Mouse (Mus musculus) forebrain, embryonic 15.5 days (tissue): ENCODE data around the gene Gm5426. TPM values are rescaled to one million over a fixed set of nuclear protein-coding genes. Genes with fewer than 3 reads are reported as not detected.
"Not testable (repeated sequence)": the region's sequence is repeated elsewhere in the genome, so short reads cannot be mapped to it uniquely, and the experiment has no call there.

Source experiments
- ATAC-seq: fragments of 200-750 bp; cut with Nextera tagmentation; replicated peaks from 2 replicates; pipeline ENCODE4 v1.8.0; 2017; ENCODE audit warnings: mild to moderate bottlenecking, moderate TSS enrichment, moderate library complexity
- H3K27ac ChIP-seq: fragments of 300-500 bp; sonication (generic); replicated peaks from 2 replicates; pipeline ENCODE4 v1.5.1; 2015; ENCODE audit warnings: mild to moderate bottlenecking, inconsistent platforms
- H3K27me3 ChIP-seq: fragments of 300-500 bp; sonication (generic); 2 replicates; pipeline ENCODE4 v1.6.1; 2015; ENCODE audit warnings: inconsistent platforms
- H3K36me3 ChIP-seq: fragments of 300-500 bp; sonication (generic); 2 replicates; pipeline ENCODE4 v1.6.1; 2015; ENCODE audit warnings: mild to moderate bottlenecking, inconsistent platforms
- H3K4me1 ChIP-seq: fragments of 300-500 bp; sonication (generic); 2 replicates; pipeline ENCODE4 v1.6.1; 2015; ENCODE audit warnings: inconsistent platforms
- H3K4me2 ChIP-seq: fragments of 300-500 bp; sonication (generic); replicated peaks from 2 replicates; pipeline ENCODE4 v1.6.1; 2015; ENCODE audit warnings: mild to moderate bottlenecking, inconsistent platforms
- H3K4me3 ChIP-seq: fragments of 300-500 bp; sonication (generic); 2 replicates; pipeline ENCODE4 v1.5.1; 2015; ENCODE audit warnings: mild to moderate bottlenecking, inconsistent platforms
- H3K9ac ChIP-seq: fragments of 300-500 bp; sonication (generic); replicated peaks from 2 replicates; pipeline ENCODE4 v1.6.1; 2015; ENCODE audit warnings: mild to moderate bottlenecking, inconsistent platforms
- H3K9me3 ChIP-seq: fragments of 300-500 bp; sonication (generic); 2 replicates; pipeline ENCODE4 v1.6.1; 2016; ENCODE audit warnings: inconsistent platforms
- whole genome bisulfite sequencing: fragments of 180-500 bp; shearing (Covaris S2); methylation state at CpG from one replicate; pipeline ENCODE4 v1.1.7; 2015; ENCODE audit warnings: mixed read lengths; 5-methylcytosine and 5-hydroxymethylcytosine counted together
- polyA plus RNA-seq: library from polyadenylated mRNA; unstranded; fragments of >200 nt; fragmentation: Nextera tagmentation; extraction: Ambion mirVana; gene quantifications from 2 replicates; pipeline ENCODE4 v1.2.1, GENCODE M21; 2015

Gm5426 gene
- polyA plus RNA-seq: not detected in 2 replicates

DNA sequence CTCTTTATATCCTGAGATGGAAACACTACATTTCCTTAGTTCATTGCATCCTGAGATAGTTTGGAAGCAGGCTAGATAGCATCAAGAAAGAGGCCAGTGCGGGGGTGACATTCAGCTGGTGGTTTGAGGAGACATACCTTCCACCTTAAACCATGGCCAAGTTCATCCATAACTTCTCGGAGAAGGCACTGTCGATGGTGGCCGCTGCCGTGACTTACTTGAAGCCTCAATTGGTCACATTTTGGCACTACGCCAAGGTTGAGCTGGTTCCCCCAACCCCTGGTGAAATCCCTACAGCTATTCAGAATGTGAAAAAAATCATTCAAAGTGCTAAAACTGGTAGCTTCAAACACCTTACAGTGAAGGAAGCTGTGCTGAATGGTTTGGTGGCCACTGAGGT is at the start of gene Gm5426:
Gene Gm5426, plus strand, starts transcription at position 153 of the 400 bp plus-strand sequence.
- ATAC-seq, H3K27ac ChIP-seq, H3K4me3 ChIP-seq, H3K9me3 ChIP-seq, H3K27me3 ChIP-seq, H3K36me3 ChIP-seq, H3K4me1 ChIP-seq, H3K4me2 ChIP-seq, H3K9ac ChIP-seq: not testable (repeated sequence)
- WGBS: 93% methylated on average over 6 of the region's 6 CpGs

DNA sequence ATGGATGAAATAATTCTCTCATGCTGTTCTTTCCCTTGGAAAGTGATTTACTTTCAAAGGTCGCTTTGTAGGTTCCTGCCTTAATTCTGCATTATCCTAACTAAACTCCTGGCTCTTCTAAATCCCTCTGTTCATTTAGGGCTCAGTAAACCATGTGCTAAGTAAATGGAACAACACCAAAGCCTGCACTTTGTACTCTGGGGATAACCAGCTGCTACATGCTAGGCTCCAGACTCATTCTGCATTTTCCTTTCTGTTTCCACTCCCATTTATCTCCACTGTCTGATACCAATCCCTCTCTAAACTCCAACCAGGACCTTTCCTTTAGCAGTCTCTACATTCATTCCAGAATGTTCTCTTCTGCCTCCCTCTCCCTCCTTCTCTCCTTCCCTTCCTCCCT is 46.7 kb upstream of the Gm5426 start:
- Histone ChIP-seq H3K36me3 (no peaks in the 10 kb centered on the region), H3K4me2 (no peak overlapping the region), H3K27me3 (no peaks in the 10 kb centered on the region), H3K4me3 (no peak overlapping the region), H3K4me1 (no peaks in the 10 kb centered on the region), H3K9ac (no peak overlapping the region), H3K27ac (no peak overlapping the region), H3K9me3 (no peaks in the 10 kb centered on the region)
- ATAC-seq: no peak
- 22% methylated on average over 1 of the region's 1 CpGs for WGBS

DNA sequence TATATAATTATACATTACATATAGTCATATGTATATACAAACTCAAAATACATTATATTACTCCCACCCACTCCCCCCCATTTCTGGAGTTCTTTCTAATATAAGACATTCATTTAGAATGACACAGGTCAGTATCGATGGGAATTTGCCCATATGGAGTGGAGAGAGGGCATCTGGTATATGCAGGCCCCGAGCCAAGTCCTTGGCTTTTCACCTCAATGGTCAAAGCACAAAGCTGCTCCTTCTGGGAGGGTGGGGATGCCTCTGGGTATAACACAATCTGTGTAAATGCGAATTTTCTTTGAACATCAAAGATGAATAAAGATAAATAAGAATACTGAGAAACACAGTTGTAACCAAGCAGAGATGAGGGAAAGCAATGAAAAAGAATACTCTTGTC is 46.0 kb upstream of the Gm5426 start:
- Histone ChIP-seq H3K36me3 (no peaks in the 10 kb centered on the region), H3K9me3 (no peaks in the 10 kb centered on the region), H3K4me1 (no peaks in the 10 kb centered on the region), H3K27me3 (no peaks in the 10 kb centered on the region), H3K27ac (no peak overlapping the region), H3K4me2 (no peak overlapping the region), H3K4me3 (no peak overlapping the region), H3K9ac (no peak overlapping the region)
- 76% methylated on average over 3 of the region's 3 CpGs for WGBS
- ATAC-seq: no peak

DNA sequence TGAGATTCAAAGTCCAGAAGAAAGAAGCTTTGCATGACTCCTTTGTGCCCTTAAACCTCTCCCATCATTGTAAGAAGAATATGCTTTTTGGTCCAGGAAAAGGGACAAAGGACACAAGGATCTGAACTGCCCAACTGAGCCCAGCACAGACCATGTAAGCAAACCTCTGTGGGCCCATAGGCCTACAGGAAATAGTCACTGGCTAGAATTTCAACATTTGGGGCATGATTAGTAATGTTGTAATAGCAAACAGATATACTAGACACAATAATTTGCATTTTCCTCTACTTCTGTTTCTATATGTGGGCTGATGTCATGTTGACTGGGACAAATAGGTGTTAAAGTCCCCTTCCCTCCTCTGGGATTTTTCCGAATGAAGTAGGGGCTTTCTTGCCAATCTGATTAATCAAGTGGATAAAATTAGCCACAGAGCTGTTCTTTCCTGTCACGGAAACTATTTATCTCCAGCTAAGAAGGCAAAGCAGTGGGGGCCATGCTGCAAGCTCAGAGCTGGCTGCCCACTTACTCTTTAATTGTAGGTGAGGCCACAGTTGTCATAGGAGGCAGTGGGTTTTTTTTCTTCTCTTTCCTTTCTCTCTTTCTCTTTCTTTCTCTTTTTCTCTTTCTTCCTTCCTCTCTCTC is 42.4 kb upstream of the Gm5426 start:
- no peaks in the 10 kb centered on the region for H3K4me1 ChIP-seq
- H3K27ac ChIP-seq: no peak overlapping the region
- no peak overlapping the region for H3K4me3 ChIP-seq
- WGBS: 16% methylated on average over 2 of the region's 2 CpGs
- H3K9ac ChIP-seq: no peak overlapping the region
- no peak overlapping the region for H3K4me2 ChIP-seq
- ATAC-seq: no peak
- no peaks in the 10 kb centered on the region for H3K27me3 ChIP-seq
- H3K36me3 ChIP-seq: no peaks in the 10 kb centered on the region
- no peaks in the 10 kb centered on the region for H3K9me3 ChIP-seq

DNA sequence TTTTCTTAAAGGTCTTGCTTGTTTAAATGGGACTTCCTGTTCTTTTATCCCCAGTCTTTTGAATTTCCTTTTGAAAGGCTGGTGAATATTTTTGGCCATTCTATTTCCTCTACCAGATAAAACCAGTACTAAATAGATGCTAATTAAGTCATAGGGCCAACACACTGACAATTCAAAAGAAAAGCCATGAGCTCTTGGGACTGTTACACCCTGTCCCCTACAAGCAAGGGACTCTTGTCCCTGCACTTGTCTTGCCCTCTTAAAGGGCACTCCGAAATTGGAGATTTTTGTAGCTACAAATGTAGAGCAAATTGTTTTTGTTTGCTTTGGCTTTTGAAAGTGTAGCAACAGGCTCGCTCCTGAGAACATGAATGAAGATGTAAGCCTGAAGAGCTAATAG is 41.8 kb upstream of the Gm5426 start:
- no peak overlapping the region for H3K27ac ChIP-seq
- ATAC-seq: 0 out of 2 replicates have a peak, but pooled peaks have one; percentile 55
- no peaks in the 10 kb centered on the region for H3K27me3 ChIP-seq
- no peaks in the 10 kb centered on the region for H3K4me1 ChIP-seq
- no peak overlapping the region for H3K4me2 ChIP-seq
- 39% methylated on average over 2 of the region's 2 CpGs for WGBS
- no peak overlapping the region for H3K9ac ChIP-seq
- no peaks in the 10 kb centered on the region for H3K9me3 ChIP-seq
- no peaks in the 10 kb centered on the region for H3K36me3 ChIP-seq
- no peak overlapping the region for H3K4me3 ChIP-seq

DNA sequence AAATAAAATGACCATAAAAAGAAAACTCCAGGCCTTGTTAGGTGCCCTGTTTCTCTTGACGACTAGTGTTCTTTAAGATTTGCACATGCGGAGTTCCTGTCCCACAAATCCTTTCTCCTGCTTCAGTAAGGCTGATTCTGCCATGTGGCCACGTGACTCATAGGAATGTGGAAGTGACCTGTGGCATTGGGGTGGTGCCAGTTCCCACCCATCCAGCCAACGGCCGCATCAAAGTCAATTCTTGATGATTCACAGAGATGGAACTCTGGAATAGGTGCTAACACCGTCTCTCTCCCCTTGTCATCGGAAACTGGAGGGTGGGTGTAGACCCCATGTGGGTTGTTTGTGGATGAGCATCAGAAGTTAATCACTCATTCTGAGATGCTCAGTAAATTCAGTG is 39.7 kb upstream of the Gm5426 start:
- H3K9me3 ChIP-seq: no peaks in the 10 kb centered on the region
- H3K4me1 ChIP-seq: no peaks in the 10 kb centered on the region
- H3K9ac ChIP-seq: no peak overlapping the region
- H3K4me3 ChIP-seq: no peak overlapping the region
- no peak for ATAC-seq
- 94% methylated on average over 7 of the region's 7 CpGs for WGBS
- H3K4me2 ChIP-seq: no peak overlapping the region
- H3K27ac ChIP-seq: no peak overlapping the region
- H3K36me3 ChIP-seq: no peaks in the 10 kb centered on the region
- H3K27me3 ChIP-seq: no peaks in the 10 kb centered on the region

DNA sequence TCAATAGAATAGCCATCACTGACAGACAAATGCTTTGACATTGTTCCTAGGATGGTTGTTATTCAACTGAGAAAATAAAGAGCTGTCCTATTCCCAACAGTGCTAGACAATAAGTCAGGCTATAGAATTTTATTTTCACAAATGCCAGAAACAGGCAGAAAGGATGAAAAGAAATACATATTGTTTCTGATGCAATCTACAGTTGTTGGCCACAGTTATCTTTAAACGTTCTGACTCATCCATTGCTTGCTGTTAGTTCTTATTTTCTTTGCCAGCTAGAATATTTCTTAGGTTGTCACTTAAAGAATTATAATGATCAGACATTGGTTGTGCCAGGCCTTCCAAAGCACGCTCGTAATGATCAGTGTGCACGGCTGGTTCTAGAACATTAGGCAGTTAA is 35.4 kb upstream of the Gm5426 start:
- Histone ChIP-seq H3K36me3 (no peaks in the 10 kb centered on the region), H3K9ac (no peak overlapping the region), H3K4me3 (no peak overlapping the region), H3K9me3 (no peaks in the 10 kb centered on the region), H3K4me2 (no peak overlapping the region), H3K27ac (no peak overlapping the region), H3K27me3 (no peaks in the 10 kb centered on the region), H3K4me1 (no peaks in the 10 kb centered on the region)
- WGBS: 46% methylated on average over 4 of the region's 4 CpGs
- ATAC-seq: no peak

DNA sequence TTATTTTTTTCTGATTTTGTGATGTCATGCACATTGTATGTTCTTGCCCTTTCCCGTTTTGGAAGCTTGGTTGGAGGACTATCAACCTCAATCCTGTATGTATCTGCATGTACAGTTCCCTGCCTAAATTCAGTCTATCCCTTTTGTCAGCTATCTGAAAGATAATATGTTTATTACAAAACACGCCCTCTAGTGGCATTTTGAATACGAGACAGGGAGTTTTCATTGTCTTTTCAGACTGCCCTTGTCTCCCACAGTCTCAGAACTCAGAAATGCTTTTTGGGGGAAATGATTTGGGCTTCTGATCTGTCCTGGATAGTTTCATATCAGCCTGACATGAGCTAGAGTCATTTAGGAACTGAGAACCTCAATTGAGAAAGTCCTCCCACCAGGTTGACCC is 32.2 kb upstream of the Gm5426 start:
- Histone ChIP-seq H3K9ac (no peak overlapping the region), H3K36me3 (no peaks in the 10 kb centered on the region), H3K4me1 (no peaks in the 10 kb centered on the region), H3K4me3 (no peak overlapping the region), H3K4me2 (no peak overlapping the region), H3K27ac (no peak overlapping the region), H3K27me3 (no peaks in the 10 kb centered on the region), H3K9me3 (no peaks in the 10 kb centered on the region)
- no peak for ATAC-seq
- 39% methylated on average over 3 of the region's 3 CpGs for WGBS

DNA sequence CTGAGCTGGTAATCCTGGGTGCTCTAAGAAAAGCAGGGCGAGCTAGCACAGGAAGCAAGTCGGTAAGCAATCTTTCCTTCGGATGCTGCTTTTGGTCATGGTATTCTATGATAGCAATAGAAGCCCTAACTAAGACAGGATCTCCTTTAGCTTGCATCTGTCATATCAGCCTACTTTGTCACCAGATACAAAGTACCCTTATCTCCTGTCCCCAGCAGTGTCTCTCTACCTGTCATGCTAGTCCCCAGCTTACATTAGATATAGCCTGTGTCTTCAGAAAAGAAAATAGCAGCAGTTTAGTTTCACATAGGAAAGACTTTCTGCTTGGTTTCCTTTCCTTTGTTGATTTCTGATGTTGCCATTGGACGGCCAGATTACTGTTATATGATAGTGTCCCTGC is 31.8 kb upstream of the Gm5426 start:
- no peaks in the 10 kb centered on the region for H3K27me3 ChIP-seq
- no peak for ATAC-seq

DNA sequence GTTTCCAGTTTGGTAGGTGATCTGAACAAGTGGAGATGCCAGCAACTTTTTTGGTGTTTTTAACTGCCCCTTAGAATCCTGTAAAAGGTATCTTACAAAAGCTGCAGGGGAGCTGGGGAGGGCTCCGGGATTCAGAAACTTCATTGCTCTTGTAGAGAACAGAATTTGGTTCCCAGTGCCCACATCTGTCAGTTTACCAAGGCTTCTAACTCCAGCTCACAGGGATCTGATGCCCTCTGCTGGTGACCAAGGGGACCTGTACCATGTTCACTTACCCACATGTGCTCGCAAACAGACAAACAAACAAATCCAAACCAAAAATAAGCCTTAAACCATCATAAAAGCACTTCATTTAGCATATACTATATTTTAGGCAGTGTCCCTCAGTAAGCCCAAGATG is 31.3 kb upstream of the Gm5426 start:
- Histone ChIP-seq H3K27ac (no peak overlapping the region), H3K36me3 (no peaks in the 10 kb centered on the region), H3K4me3 (no peak overlapping the region), H3K9ac (no peak overlapping the region), H3K27me3 (no peaks in the 10 kb centered on the region), H3K4me1 (no peaks in the 10 kb centered on the region), H3K4me2 (no peak overlapping the region), H3K9me3 (no peaks in the 10 kb centered on the region)
- no peak for ATAC-seq
- WGBS: 87% methylated on average over 2 of the region's 2 CpGs

More for the DNA sequence above, 31.8 kb upstream of the Gm5426 start:
- Histone ChIP-seq H3K9ac (no peak overlapping the region), H3K36me3 (no peaks in the 10 kb centered on the region), H3K4me1 (no peaks in the 10 kb centered on the region), H3K27ac (no peak overlapping the region), H3K9me3 (no peaks in the 10 kb centered on the region), H3K4me3 (no peak overlapping the region), H3K4me2 (no peak overlapping the region)
- WGBS: 93% methylated on average over 4 of the region's 4 CpGs

DNA sequence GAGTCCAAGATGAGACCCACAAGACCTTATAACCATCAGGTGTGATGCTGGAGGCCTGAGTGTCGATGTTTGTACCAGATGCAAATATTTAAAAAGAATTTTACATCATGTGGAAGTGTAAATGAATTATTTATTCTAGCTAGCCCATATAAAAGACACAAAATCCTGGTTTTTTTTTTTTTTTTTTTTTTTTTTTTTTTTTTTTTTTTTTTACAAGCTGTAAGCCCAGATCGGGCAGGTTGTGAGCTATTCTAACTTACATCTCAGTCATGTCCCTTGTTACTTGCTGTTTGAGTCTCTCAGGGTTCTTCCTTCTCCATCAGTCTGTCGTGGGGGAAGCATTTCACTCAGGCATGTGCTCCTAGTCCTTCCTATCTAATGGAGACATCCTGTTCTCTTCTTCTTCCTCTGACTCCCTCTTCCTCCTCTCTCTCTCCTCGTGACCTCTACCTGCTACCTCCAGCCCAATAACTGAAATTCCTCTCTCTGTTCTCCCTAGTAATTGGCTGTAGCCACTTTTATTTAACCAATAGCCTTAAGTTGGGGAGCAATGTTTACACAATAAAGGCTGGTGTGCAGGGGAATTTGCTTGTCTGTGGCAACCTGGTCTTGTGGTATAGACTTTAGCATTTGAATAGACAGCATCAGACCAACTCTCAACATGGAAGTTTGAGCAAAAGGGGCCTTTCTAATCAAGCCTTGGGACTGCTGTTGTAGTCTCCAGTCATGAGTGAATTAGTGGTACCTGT is 29.3 kb upstream of the Gm5426 start:
- Histone ChIP-seq H3K9me3 (no peaks in the 10 kb centered on the region), H3K4me2 (no peak overlapping the region), H3K4me3 (no peak overlapping the region), H3K36me3 (no peaks in the 10 kb centered on the region), H3K9ac (no peak overlapping the region), H3K27ac (no peak overlapping the region), H3K4me1 (no peaks in the 10 kb centered on the region), H3K27me3 (no peaks in the 10 kb centered on the region)
- ATAC-seq: no peak
- WGBS: 76% methylated on average over 4 of the region's 4 CpGs

DNA sequence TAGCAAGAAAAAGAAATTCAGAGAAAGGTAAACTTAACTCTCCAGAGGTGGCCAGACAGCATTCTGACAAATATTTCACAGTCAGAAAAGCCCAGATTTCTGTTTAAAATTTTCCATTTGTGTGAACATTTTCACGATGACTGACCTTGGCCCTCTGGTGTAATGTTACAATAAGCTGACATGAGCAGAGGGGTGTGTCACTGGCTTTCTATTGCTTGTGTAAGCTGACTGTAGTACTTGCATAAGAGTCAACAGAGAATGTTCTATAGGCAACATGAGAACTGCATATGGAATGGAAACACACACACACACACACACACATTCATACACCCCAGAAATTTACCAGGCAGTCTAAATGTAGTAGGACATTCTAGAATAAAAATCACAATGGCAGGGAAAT is 28.6 kb upstream of the Gm5426 start:
- Histone ChIP-seq H3K27me3 (no peaks in the 10 kb centered on the region), H3K36me3 (no peaks in the 10 kb centered on the region), H3K9ac (no peak overlapping the region), H3K4me2 (no peak overlapping the region), H3K4me3 (no peak overlapping the region), H3K4me1 (no peaks in the 10 kb centered on the region), H3K9me3 (no peaks in the 10 kb centered on the region), H3K27ac (no peak overlapping the region)
- 78% methylated on average over 1 of the region's 1 CpGs for WGBS
- no peak for ATAC-seq

DNA sequence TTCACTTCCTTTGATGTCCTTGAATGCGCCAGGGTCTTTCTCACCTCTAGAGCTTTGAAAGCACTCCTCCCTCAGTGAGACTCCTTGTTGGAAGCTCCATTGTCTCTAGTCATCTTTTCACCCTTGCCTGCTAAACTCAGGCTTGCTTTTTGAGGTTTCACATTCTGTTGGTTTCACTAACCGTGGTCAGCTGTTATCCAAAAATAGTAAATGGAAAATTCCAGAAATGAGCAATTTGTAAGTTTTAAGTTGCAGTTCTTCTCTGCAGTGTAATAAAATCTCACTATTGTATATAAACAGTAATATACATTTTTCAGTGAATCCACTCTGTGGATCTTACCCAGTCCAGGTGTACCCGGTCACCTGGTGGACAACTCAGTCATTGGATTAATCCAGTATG is 21.1 kb upstream of the Gm5426 start:
- Histone ChIP-seq H3K27me3 (no peaks in the 10 kb centered on the region), H3K9ac (no peak overlapping the region), H3K4me2 (no peak overlapping the region), H3K9me3 (no peaks in the 10 kb centered on the region), H3K4me3 (no peak overlapping the region), H3K27ac (no peak overlapping the region), H3K4me1 (no peaks in the 10 kb centered on the region), H3K36me3 (no peaks in the 10 kb centered on the region)
- ATAC-seq: no peak
- WGBS: 96% methylated on average over 3 of the region's 3 CpGs
